Mouse (Mus musculus): ENCODE measurements around the gene Fsip1.

Fsip1 gene

GRCm38 (mm10) chr2:118091226-118091625 is 165.5 kb downstream of the Fsip1 start:
- no peak for DNase-seq (ENCODE audit: low spot score in 2 of 2)

DNA sequence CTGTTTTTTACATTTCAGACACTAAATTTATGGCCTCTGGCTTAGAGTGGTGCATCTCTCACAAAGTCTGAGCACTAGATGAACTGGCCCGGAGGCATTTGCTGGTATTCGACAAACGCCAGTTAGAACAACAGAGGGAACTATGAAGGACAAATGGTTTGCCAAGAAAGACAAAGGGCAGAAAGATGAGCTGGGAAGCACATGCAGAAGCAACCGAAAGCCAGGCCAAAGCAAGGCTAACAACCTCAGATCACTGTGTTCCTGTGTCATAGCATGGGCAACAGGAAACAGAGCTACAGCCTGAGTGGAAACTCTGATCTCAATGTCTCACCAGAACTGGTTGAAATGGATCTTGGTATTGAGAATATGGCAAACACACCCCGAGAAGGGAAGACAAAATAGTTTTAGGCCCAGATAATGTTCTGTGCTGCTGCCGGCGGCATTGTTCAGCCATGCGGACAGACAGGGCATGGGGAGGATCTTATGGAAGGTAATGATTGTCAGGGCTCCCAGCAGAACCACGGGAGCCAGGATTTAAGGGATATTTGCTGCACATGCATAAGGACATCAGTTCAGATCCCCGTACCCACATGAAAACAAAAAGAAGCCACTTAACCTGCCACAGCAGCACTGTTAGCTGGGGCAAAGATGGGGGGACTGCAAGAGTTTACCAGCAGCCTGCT is 169.6 kb downstream of the Fsip1 start:
- no peak for DNase-seq (ENCODE audit: low spot score in 2 of 2)

DNA sequence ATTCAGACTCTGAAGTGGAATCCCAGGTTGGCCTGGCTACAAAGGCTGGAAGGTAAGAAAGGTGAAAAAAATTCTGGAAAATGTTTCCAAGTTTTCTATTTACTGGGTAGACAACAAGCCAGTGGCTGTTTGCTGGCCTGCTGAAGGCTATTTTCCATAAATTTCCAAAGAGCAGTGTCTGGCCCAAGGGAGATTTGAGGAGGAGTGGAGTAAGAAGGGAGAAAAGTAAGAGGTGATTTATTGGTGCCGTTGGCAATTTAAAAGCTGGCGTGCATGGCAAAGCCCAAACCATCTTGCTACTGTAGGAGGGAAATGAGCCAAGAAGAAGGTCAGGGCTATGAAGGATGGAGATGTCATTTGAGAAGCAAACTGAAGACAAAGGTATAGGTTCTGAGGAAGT is 171.1 kb downstream of the Fsip1 start:
- DNase-seq (ENCODE audit: low spot score in 2 of 2) = no peak

DNA sequence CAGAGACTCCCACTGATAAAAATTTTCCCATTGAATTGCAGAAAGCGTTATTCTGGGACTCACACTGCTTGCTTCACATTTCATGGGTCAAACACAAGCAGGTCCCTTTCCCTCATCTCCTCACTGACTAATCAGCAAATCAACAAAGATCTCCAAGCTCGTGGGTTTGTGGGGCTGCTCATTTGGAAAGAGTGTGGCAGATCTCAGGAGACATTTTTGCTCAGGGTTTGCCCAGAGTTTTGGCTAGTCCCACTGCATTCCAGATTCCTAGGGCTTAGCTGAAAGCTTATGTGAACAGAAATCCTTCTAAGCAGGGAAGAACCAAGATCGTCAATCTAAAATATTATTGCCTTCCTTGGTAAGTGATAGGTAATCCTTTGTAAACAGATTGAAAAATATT is 172.1 kb downstream of the Fsip1 start:
- DNase-seq (ENCODE audit: low spot score in 2 of 2) = no peak

GRCm38 (mm10) chr2:118083652-118084051 is 173.1 kb downstream of the Fsip1 start:
- no peak for DNase-seq (ENCODE audit: low spot score in 2 of 2)

GRCm38 (mm10) chr2:118081581-118081980 is 175.2 kb downstream of the Fsip1 start:
- no peak for DNase-seq (ENCODE audit: low spot score in 2 of 2)

Measured in urinary bladder, postnatal 36 days (tissue).